Mouse (Mus musculus): ENCODE data around the gene Mtss1l.
"Not testable (repeated sequence)": the region's sequence is repeated elsewhere in the genome, so short reads cannot be mapped to it uniquely, and the experiment has no call there.

The Mtss1l gene

DNA sequence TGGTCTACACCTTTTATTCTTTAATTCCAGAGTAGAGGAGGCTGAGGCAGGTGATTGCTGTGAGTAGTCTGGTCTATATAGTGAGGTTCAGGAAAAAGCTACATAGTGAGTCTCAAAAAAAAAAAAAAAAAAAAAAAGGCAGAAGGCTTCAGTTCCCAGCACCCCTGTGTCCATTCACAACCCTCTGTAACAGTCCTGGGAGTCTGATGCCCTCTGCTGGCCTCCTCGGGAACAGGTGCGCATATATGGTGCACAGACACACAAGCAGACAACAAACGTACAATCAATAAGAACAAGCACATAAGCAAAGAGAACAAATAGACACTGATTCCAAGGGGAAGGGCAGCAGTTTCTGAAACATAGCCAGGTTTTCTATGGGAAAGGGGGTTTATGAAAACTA lies 55.1 kb downstream of the Mtss1l start:
- no peak for DNase-seq (ENCODE audit: low read depth, low spot score)

DNA sequence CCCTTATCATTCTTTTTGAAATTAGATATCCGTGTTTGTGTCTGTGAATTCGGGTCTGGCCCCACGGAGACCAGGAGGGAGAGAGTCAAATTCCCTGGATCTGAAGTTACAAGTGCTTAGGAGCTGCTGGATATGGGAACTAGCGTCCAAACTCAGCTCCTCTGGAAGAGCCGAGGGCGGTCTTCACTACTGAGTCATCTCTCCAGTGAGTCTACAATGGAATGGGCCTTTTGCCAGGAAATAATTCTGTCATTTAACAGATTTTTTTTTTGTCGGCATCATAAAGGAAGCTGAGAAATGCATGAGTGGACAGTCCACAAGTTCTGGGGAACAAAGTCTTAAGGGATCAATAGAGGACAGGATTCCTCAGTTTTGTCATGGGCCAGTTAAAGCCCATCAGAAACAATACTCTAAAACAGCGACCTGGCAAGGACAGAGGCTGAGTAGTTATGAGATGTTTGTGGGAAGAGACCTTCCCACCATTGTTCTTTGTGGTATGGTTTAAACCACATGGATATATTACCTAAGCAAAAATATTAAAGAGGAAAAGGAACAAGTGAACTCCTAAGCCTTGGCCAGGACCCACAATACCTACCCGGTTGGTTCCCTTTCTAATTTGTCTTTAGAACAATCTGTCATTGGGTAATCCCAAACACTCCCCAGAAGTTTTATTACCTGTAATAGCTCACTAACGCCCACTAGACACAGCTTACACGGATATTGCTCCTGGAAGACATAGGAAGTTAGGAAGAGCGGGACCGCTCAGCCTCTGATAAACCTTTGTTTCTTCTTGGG lies 58.8 kb downstream of the Mtss1l start:
- peak; percentile 51 for DNase-seq (ENCODE audit: low read depth, low spot score)

DNA sequence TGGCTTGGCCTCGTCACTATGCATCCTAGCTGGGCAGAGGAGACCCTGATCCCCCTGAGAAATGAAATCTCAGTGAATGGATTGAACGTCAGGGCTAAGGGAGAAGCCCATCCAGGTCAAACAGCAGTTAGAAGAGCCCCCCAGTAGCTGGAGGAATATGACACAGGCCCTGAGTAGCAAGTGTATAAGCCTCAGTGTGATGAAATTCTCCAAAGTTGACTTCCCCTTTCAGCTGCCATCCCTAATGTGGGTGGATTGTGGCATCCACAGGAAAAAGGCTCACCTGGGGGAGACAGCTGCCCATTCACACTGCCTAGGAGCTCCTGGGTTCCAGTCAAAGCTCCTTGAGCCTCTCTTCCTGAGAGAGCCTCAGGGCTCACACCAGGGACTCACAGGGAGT lies 64.1 kb downstream of the Mtss1l start:
- no peak for DNase-seq (ENCODE audit: low read depth, low spot score)

DNA sequence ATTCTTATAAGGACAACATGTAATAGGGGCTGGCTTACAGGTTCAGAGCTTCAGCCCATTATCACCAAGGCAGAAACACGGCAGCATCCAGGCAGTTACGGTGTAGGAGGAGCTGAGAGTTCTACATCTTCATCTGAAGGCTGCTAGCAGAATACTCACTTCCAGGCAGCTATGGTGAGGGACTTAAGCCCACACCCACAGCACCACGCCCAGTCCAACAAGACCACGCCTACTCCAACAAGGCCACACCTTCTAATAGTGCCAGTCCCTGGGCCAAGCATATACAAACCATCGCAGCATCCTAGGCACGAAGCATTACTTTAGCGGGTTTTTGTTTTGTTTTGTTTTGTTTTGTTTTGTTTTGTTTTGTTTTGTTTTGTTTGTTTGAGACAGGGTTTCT lies 65.2 kb downstream of the Mtss1l start:
- not testable (repeated sequence) for DNase-seq (ENCODE audit: low read depth, low spot score)

DNA sequence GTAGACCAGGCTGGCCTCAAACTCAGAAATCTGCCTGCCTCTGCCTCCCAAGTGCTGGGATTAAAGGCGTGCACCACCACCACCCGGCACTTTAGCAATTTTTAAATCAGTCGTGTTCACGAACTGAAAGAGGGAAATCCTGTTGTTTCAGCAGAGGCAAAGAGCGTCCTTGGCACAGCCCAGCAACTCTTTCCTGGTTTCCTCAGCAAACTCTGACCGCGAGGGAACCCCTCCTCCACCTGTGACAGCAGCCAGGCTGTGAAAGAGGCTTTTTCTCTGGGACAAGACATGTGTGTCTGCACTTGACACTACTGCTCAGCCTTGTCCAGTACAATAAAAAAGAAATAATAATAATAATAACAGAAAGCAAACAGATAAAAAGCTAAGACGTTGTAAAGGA lies 65.7 kb downstream of the Mtss1l start:
- no peak for DNase-seq (ENCODE audit: low read depth, low spot score)

DNA sequence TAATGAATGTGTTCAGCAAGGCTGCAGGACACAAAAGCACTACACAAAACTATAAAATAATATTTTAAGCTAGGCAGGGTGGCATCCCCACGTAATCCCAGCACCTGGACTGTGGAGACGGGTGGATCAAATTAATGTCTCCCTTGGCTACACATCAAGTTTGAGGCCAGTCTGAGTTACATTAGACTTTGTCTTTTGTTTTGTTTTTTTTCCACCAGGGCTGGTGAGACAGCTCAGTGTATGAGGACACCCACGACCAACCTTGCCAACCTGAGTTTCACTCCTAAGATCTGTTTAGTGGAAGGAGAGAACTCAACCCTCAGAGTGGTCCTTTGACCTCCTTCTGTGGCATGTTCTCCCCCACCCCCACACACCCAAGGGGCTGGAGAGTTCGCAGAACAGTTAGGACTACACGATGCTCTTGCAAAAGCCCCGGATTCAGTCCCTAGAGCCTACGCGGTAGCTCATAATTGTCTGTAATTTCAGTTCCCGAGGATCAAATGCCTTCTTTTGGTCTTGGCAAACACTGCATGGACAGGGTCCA lies 66.2 kb downstream of the Mtss1l start:
- no peak for DNase-seq (ENCODE audit: low read depth, low spot score)

DNA sequence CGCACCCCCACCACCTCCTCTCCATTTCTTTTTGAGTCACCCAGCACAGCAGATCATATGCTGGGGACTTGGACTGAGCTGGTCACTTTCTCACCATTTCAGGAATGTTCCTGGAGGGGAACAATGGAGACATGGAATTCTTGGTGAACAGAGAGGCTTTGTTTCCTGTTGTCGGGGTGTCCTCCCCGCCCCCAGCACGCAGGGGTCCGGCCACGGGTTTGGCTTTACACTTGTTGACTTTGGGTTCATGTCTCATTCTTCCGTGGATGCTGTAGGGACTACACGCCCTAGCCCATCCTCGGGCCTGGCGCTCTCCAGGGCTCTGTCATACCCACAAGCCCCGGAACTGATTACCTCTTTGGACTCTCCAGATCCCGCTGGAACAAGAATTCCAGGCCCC lies 67.7 kb downstream of the Mtss1l start:
- no peak for DNase-seq (ENCODE audit: low read depth, low spot score)

DNA sequence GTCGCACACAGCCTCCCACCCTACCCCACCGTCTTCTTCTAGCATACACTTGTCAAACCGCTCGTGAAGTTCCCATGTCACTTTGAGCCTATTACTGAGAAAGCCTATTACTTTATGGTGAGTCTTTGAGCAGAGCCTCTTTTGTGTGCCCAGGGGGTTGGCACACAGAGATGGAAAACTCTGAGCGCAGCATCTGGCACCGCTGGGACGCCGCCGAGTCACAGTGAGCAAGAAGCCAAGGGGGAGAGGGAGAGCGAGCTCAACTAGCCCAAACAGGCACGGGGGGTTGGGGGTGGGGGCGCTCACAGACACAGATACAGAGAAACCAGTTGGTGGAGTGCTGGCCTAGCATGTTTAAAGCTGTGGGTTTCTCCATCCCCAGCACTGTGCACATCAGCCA lies 68.3 kb downstream of the Mtss1l start:
- no peak for DNase-seq (ENCODE audit: low read depth, low spot score)

DNA sequence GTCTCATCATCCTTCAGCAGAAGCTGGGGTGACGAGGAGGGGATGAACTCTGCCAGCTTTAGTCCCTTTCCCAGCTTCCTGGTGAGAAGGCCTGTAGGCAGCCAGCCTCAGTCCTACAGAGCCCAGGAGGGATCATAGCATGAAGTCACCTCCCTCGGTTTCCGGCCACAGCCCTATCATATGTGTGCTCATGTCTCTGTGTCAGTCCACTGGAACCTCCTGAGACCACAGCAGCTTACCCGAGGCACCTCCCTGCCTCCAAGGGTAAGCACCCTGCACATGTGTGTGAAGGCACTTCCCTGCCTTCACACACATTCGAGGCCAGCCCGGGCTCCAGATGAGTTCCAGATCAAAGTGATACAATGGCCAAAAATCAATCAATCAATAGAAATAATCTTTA lies 69.0 kb downstream of the Mtss1l start:
- DNase-seq (ENCODE audit: low read depth, low spot score) = no peak
